Mouse (Mus musculus) CH12.LX (cell line): ENCODE measurements around the gene Nbr1.

ENCODE experiments used
- ELF1 ChIP-seq: IDR thresholded peaks from 2 replicates; pipeline ENCODE4 v1.6.1; 2014; ENCODE audit warnings: low read depth, mild to moderate bottlenecking, inconsistent platforms, low read length, improper control_type of control experiment
- EP300 ChIP-seq: IDR thresholded peaks from 2 replicates; pipeline ENCODE4 v1.6.1; 2011; ENCODE audit warnings: low read length, improper control_type of control experiment
- KAT2A ChIP-seq: IDR thresholded peaks from 2 replicates; pipeline ENCODE4 v1.6.1; 2012; ENCODE audit warnings: low read length, improper control_type of control experiment, inconsistent platforms; ENCODE audit not compliant: insufficient replicate concordance
- MAFK ChIP-seq: IDR thresholded peaks from 2 replicates; pipeline ENCODE4 v1.6.1; 2011; ENCODE audit warnings: low read length, improper control_type of control experiment; ENCODE audit not compliant: insufficient replicate concordance
- MAX ChIP-seq: IDR thresholded peaks from 2 replicates; pipeline ENCODE4 v1.6.1; 2011; ENCODE audit warnings: low read length, improper control_type of control experiment
- POLR2AphosphoS2 ChIP-seq: IDR thresholded peaks from 2 replicates; pipeline ENCODE4 v1.6.1; 2011; ENCODE audit warnings: low read depth, low read length, improper control_type of control experiment
- ZMIZ1 ChIP-seq: IDR thresholded peaks from 2 replicates; pipeline ENCODE4 v1.6.1; 2012; ENCODE audit warnings: low read depth, mild to moderate bottlenecking, inconsistent platforms, low read length, improper control_type of control experiment

DNA sequence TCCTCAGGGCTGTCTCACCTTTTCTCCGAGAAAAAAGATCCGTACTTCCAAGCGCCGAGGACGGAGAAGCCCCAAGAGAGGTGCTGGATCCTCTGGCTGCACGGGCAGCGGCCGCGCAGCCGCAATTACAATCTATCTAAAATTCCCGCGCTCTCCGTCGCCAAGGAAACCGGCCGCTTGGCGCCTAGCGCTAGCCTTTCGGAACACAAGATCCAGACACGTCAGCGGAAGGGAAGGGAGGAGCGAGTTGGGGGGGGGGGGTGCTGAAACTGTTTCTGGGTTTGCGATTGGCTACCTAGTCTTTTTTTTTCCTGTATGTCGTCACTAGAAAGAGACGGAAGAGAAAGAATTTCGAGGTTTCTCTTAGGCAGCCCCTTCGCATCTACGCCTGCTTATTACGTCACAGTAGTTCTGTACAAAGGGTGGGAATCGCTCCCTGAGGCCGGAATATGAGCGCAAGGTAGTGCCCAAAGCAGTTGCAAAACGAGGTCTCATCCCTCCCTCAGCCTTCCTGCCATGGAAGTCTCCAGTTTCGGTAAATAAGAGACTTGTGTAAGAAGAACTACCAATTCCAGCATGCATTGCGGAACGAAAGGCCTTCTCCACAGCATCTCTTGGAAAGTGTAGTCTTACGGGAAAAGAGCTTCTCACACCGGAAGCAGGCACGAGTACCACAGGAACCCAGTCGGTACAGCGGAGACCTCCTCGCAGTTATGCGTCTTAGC lies at the start of gene Nbr1, which contains the start of gene Brca1:
- TF ChIP-seq POLR2AphosphoS2 (peak; percentile 73), MAX (peak; percentile 71), KAT2A (peak; percentile 99), ZMIZ1 (peak; percentile 84; the same call in 1 of the 2 replicates), EP300 (no peak), MAFK (no peak; the same call in 1 of the 2 replicates), ELF1 (peak; percentile 99)
